Mouse (Mus musculus) kidney, postnatal 0 days (tissue): ENCODE results near the gene Igfbp3. TPM values are rescaled to one million over a fixed set of nuclear protein-coding genes. Genes with fewer than 3 reads are reported as not detected.

ENCODE experiments used
- ATAC-seq: fragments of 200-750 bp; cut with Nextera tagmentation; replicated peaks from 2 replicates; pipeline ENCODE4 v1.8.0; 2017; ENCODE audit warnings: low read depth, moderate number of reproducible peaks, moderate TSS enrichment, moderate library complexity; ENCODE audit not compliant: low FRiP score
- DNase-seq: peaks from one replicate; pipeline ENCODE4 v3.0.0-alpha.2; 2016; ENCODE audit warnings: low spot score
- H3K27ac ChIP-seq: fragments of 300-500 bp; sonication (generic); 2 replicates; pipeline ENCODE4 v1.5.1; 2014; ENCODE audit warnings: mild to moderate bottlenecking
- H3K27me3 ChIP-seq: fragments of 300-500 bp; sonication (generic); 2 replicates; pipeline ENCODE4 v1.6.1; 2014; ENCODE audit warnings: low read length, mixed read lengths; ENCODE audit not compliant: insufficient read depth
- H3K36me3 ChIP-seq: fragments of 300-500 bp; sonication (generic); 2 replicates; pipeline ENCODE4 v1.6.1; 2014; ENCODE audit warnings: low read length, mixed read lengths; ENCODE audit not compliant: insufficient read depth
- H3K4me1 ChIP-seq: fragments of 300-500 bp; sonication (generic); replicated peaks from 2 replicates; pipeline ENCODE4 v1.6.1; 2014; ENCODE audit warnings: antibody characterized with exemption, low read length, mixed read lengths; ENCODE audit not compliant: insufficient read depth
- H3K4me2 ChIP-seq: fragments of 300-500 bp; sonication (generic); 2 replicates; pipeline ENCODE4 v1.6.1; 2014; ENCODE audit warnings: mild to moderate bottlenecking, low read length, moderate library complexity, mixed read lengths
- H3K4me3 ChIP-seq: fragments of 300-500 bp; sonication (generic); replicated peaks from 2 replicates; pipeline ENCODE4 v1.5.1; 2014; ENCODE audit warnings: low read depth, low read length
- H3K9ac ChIP-seq: fragments of 300-500 bp; sonication (generic); 2 replicates; pipeline ENCODE4 v1.6.1; 2014; ENCODE audit warnings: low read depth, low read length
- H3K9me3 ChIP-seq: fragments of 300-500 bp; sonication (generic); replicated peaks from 2 replicates; pipeline ENCODE4 v1.6.1; 2016; ENCODE audit warnings: low read length, inconsistent platforms, mixed read lengths
- CTCF ChIP-seq: IDR thresholded peaks from 2 replicates; pipeline ENCODE4 v1.5.1; 2016; ENCODE audit warnings: antibody characterized with exemption, low read depth, mild to moderate bottlenecking, moderate library complexity
- WGBS: fragments of 180-500 bp; shearing (Covaris S2); extraction: QIAGEN DNeasy Blood & Tissue Kit; methylation state at CpG from one replicate; pipeline ENCODE4 v1.1.7; 2014; 5-methylcytosine and 5-hydroxymethylcytosine counted together
- polyA plus RNA-seq: library from polyadenylated mRNA; unstranded; fragments of >200 nt; fragmentation: Nextera tagmentation; extraction: Ambion mirVana; gene quantifications from 2 replicates; pipeline ENCODE4 v1.2.1, GENCODE M21; 2015

The Igfbp3 gene
- polyA plus RNA-seq: 217 and 221 TPM in 2 replicates

GRCm38 (mm10) chr11:7213501-7214341 lies at the start of gene Igfbp3:
Gene Igfbp3 (minus strand): TSS chr11:7213923.
- ATAC-seq (peak; percentile 72), DNase-seq (peak; percentile 57)
- Histone ChIP-seq H3K27me3 (peaks cover 8% of the 10 kb centered on the region; the same call in 1 of the 2 replicates), H3K36me3 (0 out of 2 replicates have a peak, but pooled peaks cover 8% of the 10 kb centered on the region), H3K9me3 (no peaks in the 10 kb centered on the region), H3K4me1 (0 out of 2 replicates have a peak, but pooled peaks cover 9% of the 10 kb centered on the region), H3K4me2 (peak within 1 kb of the TSS; percentile 85), H3K4me3 (peak within 1 kb of the TSS; percentile 62), H3K9ac (peak within 1 kb of the TSS; percentile 62), H3K27ac (peak within 1 kb of the TSS; percentile 66; the same call in 1 of the 2 replicates)
- no peak for TF ChIP-seq CTCF
- under 1% methylated on average over 50 of the region's 104 CpGs for WGBS

- H3K36me3 ChIP-seq: no peaks in the 10 kb centered on the region
- no peak overlapping the region for H3K27ac ChIP-seq
- ATAC-seq (no peak), DNase-seq (no peak)
- no peak for TF ChIP-seq CTCF
- no peak overlapping the region for H3K4me2 ChIP-seq
- H3K9me3 ChIP-seq: no peaks in the 10 kb centered on the region
- no peaks in the 10 kb centered on the region for H3K4me1 ChIP-seq
- H3K27me3 ChIP-seq: no peaks in the 10 kb centered on the region
- no peak overlapping the region for H3K4me3 ChIP-seq
- WGBS: 94% methylated on average over 5 of the region's 5 CpGs
- no peak overlapping the region for H3K9ac ChIP-seq
These were observed 37.1 kb upstream of the Igfbp3 start for GRCm38 (mm10) chr11:7250870-7251269.

GRCm38 (mm10) chr11:7250415-7250814 lies 36.7 kb upstream of the Igfbp3 start:
- 95% methylated on average over 2 of the region's 2 CpGs for WGBS
- no peaks in the 10 kb centered on the region for H3K27me3 ChIP-seq
- TF ChIP-seq CTCF: no peak
- H3K4me1 ChIP-seq: no peaks in the 10 kb centered on the region
- DNase-seq (no peak), ATAC-seq (no peak)
- H3K9me3 ChIP-seq: no peaks in the 10 kb centered on the region
- no peak overlapping the region for H3K9ac ChIP-seq
- H3K27ac ChIP-seq: no peak overlapping the region
- H3K4me3 ChIP-seq: no peak overlapping the region
- H3K4me2 ChIP-seq: no peak overlapping the region
- H3K36me3 ChIP-seq: no peaks in the 10 kb centered on the region

GRCm38 (mm10) chr11:7244782-7245181 lies 31.1 kb upstream of the Igfbp3 start:
- no peak for DNase-seq
- WGBS: 93% methylated on average over 1 of the region's 1 CpGs
- ATAC-seq: no peak
- H3K27ac ChIP-seq: no peak overlapping the region
- H3K4me2 ChIP-seq: no peak overlapping the region
- no peaks in the 10 kb centered on the region for H3K4me1 ChIP-seq
- no peaks in the 10 kb centered on the region for H3K27me3 ChIP-seq
- no peaks in the 10 kb centered on the region for H3K36me3 ChIP-seq
- H3K4me3 ChIP-seq: no peak overlapping the region
- TF ChIP-seq CTCF: no peak
- no peaks in the 10 kb centered on the region for H3K9me3 ChIP-seq
- no peak overlapping the region for H3K9ac ChIP-seq

- ATAC-seq (no peak), DNase-seq (no peak)
- Histone ChIP-seq H3K9ac (no peak overlapping the region), H3K4me3 (no peak overlapping the region), H3K4me1 (0 out of 2 replicates have a peak, but pooled peaks cover 3% of the 10 kb centered on the region), H3K27ac (no peak overlapping the region), H3K36me3 (no peaks in the 10 kb centered on the region), H3K4me2 (no peak overlapping the region), H3K27me3 (no peaks in the 10 kb centered on the region), H3K9me3 (no peaks in the 10 kb centered on the region)
- 92% methylated on average over 4 of the region's 4 CpGs for WGBS
- TF ChIP-seq CTCF: no peak
These were observed 25.5 kb upstream of the Igfbp3 start for GRCm38 (mm10) chr11:7239041-7239740.

DNA sequence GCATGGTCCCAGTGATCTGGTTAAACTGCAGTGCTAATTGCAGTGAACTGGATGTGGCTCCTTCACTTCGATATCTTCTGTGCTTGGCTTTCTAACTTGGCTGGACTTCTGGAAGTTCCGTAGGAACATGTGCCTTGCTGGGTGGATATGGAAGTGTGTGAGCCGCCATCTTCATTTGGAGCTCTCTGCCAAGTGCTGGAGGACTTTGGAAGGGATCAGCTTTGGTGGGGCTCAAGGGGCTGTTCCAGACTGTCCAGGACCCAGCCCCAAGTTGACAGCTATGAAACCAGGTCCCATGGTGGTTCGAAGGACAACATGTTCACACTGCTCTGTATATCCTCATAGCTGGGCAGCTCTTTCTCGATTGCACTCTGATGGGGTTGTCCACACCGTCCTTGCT lies 24.8 kb upstream of the Igfbp3 start:
- H3K4me3 ChIP-seq: no peak overlapping the region
- no peaks in the 10 kb centered on the region for H3K27me3 ChIP-seq
- no peaks in the 10 kb centered on the region for H3K36me3 ChIP-seq
- 93% methylated on average over 6 of the region's 6 CpGs for WGBS
- no peaks in the 10 kb centered on the region for H3K9me3 ChIP-seq
- H3K4me2 ChIP-seq: no peak overlapping the region
- TF ChIP-seq CTCF: no peak
- H3K4me1 ChIP-seq: 0 out of 2 replicates have a peak, but pooled peaks cover 3% of the 10 kb centered on the region
- H3K9ac ChIP-seq: no peak overlapping the region
- no peak overlapping the region for H3K27ac ChIP-seq
- DNase-seq: no peak
- no peak for ATAC-seq
